Mouse (Mus musculus) ovary, adult 2 months (tissue): ENCODE measurements around the gene Sema4g. TPM values are rescaled to one million over a fixed set of nuclear protein-coding genes. Genes with fewer than 3 reads are reported as not detected.

Experiments
- polyA plus RNA-seq: library from polyadenylated mRNA; depleted of rRNA; stranded (reverse); fragments of >200 nt; gene quantifications from 2 replicates; pipeline ENCODE4 v1.2.3, GENCODE M21; 2012; rRNA removed

Gene Sema4g
- 21.8 and 29.1 TPM in 2 replicates for polyA plus RNA-seq

GRCm38 (mm10) chr19:44988831-44989566 lies at the start of gene Sema4g:
Sema4g (plus strand) TSS chr19:44989101.

GRCm38 (mm10) chr19:45005444-45005843 lies 16.5 kb downstream of the Sema4g start, which contains the start of gene Twnk:
Twnk (plus strand) TSS chr19:45005663.

DNA sequence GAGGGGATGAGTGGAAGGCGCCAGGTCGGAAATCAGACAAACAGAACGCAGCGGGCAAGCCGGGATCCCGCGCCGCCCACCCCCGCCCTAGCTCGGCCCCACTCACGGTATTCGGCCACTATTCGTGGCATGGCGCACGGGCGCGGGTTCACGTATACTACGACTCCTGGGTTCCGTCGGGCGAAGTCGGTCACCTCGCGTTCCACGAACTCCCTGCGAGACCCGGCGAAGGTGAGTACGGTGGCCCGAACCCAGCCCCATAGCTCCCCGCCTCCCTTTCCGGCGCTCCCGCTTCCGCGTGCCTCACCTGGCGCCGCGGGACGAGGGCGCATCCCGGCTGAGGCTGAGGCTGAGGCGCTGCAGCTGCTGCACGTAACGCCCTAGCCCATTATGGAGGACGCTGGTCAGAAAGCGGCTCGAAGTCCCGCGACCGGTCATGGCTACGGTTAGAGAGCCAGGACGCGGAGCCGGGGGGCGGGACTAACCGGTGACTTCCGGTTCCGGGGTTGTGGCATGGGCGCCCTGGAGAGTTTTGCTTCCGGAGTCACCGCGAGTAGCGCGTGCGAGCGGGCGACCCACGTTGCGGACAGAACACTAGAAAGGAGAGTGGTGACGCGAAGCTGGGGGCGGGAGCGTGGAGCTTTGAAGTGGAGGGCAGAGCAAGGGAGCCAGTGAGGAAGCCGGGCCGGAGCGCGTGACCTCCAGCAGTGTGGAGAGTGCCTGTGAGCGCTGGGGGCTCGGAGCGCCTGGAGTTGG lies 17.2 kb downstream of the Sema4g start, which contains the start of gene Mrpl43:
TSS of gene Mrpl43 (minus strand) at position 486 of the 756 bp plus-strand sequence.

DNA sequence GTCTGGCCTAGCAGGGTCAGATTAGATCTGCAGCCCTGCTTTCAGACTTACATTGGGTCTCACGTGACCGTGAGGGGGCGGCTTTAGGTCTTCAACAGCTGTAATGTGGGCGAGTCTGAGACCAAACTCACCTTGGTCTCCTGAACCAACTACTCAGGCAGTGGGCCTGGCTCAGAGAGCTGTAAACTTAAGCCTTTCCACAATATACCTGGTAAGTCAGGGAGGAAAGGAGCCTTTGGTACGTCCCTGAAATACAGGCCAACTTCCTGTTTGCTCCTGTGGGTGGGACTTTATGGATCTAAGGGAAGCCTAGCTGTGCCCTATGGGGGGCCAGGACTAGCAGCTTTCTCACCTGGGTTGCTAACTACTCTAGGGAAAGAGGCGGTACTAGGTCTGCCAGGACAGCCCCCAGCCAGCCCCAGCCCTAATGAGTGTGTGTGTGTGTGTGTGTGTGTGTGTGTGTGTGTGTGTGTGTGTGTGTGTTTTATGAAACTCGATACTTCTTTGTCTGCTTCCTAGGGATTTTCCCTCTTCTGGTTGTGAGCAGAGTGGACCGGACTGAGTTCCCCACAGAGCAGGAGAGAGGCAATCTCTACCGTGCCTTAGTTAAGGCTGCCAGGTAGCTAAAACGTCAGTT lies 25.6 kb downstream of the Sema4g start, which contains the start of gene Lzts2:
TSS of gene Lzts2 (plus strand) at position 80 of the 637 bp plus-strand sequence.

GRCm38 (mm10) chr19:45045651-45046050 lies 56.8 kb downstream of the Sema4g start, which contains the start of gene Pdzd7:
Pdzd7 (minus strand) TSS chr19:45045717.

DNA sequence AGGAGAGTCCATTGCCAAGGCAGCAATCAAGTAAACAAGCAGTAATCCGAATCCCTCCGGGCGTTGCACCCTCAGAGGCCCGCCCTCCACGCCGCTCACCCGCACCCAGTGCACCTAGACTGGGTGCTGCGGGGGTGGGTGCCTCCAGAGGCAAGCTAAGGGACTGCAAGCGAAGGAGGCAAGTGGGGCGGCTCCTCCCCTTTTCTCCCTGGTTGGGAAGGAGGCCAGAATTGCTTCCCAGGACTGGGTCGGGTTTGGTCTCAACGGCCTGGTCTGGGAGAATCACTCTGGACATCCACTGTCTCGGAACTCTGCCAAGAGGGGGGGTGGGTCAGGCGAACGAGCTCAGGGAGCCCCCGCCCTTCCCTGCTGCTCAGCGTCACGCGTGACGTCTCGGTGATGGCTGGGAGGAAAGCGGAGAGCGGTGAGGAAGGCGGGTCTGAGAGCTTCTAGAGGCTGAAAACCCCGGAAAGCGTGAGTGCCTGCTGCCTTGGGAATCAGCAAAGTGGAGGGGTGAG lies 58.6 kb downstream of the Sema4g start, which contains the start of gene Sfxn3:
TSS of gene Sfxn3 (plus strand) at position 87 of the 518 bp plus-strand sequence.

Other genes with a start within 250 kb of the Sema4g start
- gene Pax2, start 233.1 kb upstream of the Sema4g start, polyA plus RNA-seq = 6.1 and 7.1 TPM in 2 replicates
- gene Slf2, start 58.0 kb upstream of the Sema4g start, polyA plus RNA-seq = 143 and 268 TPM in 2 replicates
- 17.5 and 19.7 TPM in 2 replicates for gene Twnk, start 16.6 kb downstream of the Sema4g start, polyA plus RNA-seq
- gene Mrpl43, start 17.3 kb downstream of the Sema4g start, polyA plus RNA-seq = 114 and 134 TPM in 2 replicates
- gene Lzts2, start 25.3 kb downstream of the Sema4g start, polyA plus RNA-seq = 211 and 271 TPM in 2 replicates
- 2.7 and 2.9 TPM in 2 replicates for gene Pdzd7, start 56.6 kb downstream of the Sema4g start, polyA plus RNA-seq
- 65.6 and 73.5 TPM in 2 replicates for gene Sfxn3, start 58.4 kb downstream of the Sema4g start, polyA plus RNA-seq
- gene Kazald1, start 86.1 kb downstream of the Sema4g start, polyA plus RNA-seq = 53.1 and 54.8 TPM in 2 replicates
- gene Tlx1, start 161.6 kb downstream of the Sema4g start, polyA plus RNA-seq = not detected in 2 replicates
- gene Lbx1, start 246.7 kb downstream of the Sema4g start, polyA plus RNA-seq = 0.28 and 0.92 TPM in 2 replicates